Mouse (Mus musculus) kidney, embryonic 16.5 days (tissue): Measurements from ENCODE around the gene Memo1. TPM values are rescaled to one million over a fixed set of nuclear protein-coding genes. Genes with fewer than 3 reads are reported as not detected.
"Not testable (repeated sequence)": the region's sequence is repeated elsewhere in the genome, so short reads cannot be mapped to it uniquely, and the experiment has no call there.

ENCODE experiments used
- ATAC-seq: fragments of 200-750 bp; cut with Nextera tagmentation; 2 replicates; pipeline ENCODE4 v1.8.0; 2017; ENCODE audit warnings: moderate TSS enrichment; ENCODE audit not compliant: low FRiP score, low TSS enrichment
- H3K27ac ChIP-seq: fragments of 300-500 bp; sonication (generic); 2 replicates; pipeline ENCODE4 v1.5.1; 2014; ENCODE audit warnings: low read length
- H3K27me3 ChIP-seq: fragments of 300-500 bp; sonication (generic); 2 replicates; pipeline ENCODE4 v1.6.1; 2014; ENCODE audit warnings: low read length, control low read depth, mixed read lengths; ENCODE audit not compliant: insufficient read depth
- H3K36me3 ChIP-seq: fragments of 300-500 bp; sonication (generic); 2 replicates; pipeline ENCODE4 v1.6.1; 2014; ENCODE audit warnings: low read length, control low read depth, mixed read lengths; ENCODE audit not compliant: insufficient read depth
- H3K4me1 ChIP-seq: fragments of 300-500 bp; sonication (generic); 2 replicates; pipeline ENCODE4 v1.6.1; 2014; ENCODE audit warnings: low read length, control low read depth, mixed read lengths; ENCODE audit not compliant: insufficient read depth
- H3K4me2 ChIP-seq: fragments of 300-500 bp; sonication (generic); replicated peaks from 2 replicates; pipeline ENCODE4 v1.6.1; 2014; ENCODE audit warnings: low read depth, low read length
- H3K4me3 ChIP-seq: fragments of 300-500 bp; sonication (generic); 2 replicates; pipeline ENCODE4 v1.5.1; 2014; ENCODE audit warnings: mild to moderate bottlenecking, low read length
- H3K9ac ChIP-seq: fragments of 300-500 bp; sonication (generic); replicated peaks from 2 replicates; pipeline ENCODE4 v1.6.1; 2014; ENCODE audit warnings: low read length
- H3K9me3 ChIP-seq: fragments of 300-500 bp; sonication (generic); 2 replicates; pipeline ENCODE4 v1.6.1; 2016; ENCODE audit warnings: low read length, control low read depth
- WGBS: fragments of 180-500 bp; shearing (Covaris S2); extraction: QIAGEN DNeasy Blood & Tissue Kit; methylation state at CpG from one replicate; pipeline ENCODE4 v1.1.7; 2014; 5-methylcytosine and 5-hydroxymethylcytosine counted together
- polyA plus RNA-seq: library from polyadenylated mRNA; unstranded; fragments of >200 nt; fragmentation: Nextera tagmentation; extraction: Ambion mirVana; gene quantifications from 2 replicates; pipeline ENCODE4 v1.2.1, GENCODE M21; 2015

The Memo1 gene
- polyA plus RNA-seq, 1 experiment from 2014 or later = 81.1 TPM

DNA sequence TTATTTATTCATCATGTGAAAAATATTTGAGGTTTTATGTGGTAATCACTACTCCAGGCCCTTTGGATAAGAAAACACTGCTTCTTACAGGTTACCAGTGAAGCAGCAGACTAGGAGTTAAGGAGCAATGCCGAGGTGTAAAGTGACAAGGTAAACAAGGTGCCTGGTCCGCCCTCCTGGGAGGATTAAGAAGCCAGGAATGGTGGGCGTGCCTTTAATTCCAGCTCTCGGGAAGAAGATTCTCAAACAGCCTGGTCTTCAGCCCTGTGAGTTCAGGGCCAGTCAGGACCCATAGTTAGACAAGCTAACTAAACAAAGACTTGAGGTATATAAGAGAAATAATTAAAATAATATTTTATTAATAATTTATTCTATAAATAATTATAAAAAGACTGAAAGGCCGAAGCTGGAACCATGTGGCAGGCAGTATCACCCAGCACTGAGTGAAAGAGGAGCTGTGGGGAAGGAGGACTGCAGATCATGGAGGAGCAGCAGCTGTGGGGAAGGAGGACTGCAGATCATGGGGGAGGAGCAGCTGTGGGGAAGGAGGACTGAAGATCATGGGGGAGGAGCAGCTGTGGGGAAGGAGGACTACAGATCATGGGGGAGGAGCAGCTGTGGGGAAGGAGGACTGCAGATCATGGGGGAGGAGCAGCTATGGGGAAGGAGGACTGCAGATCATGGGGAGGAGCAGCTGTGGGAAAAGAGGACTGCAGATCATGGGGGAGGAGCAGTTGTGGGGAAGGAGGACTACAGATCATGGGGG lies 86.0 kb downstream of the Memo1 start:
- no peak overlapping the region for H3K9ac ChIP-seq
- no peaks in the 10 kb centered on the region for H3K9me3 ChIP-seq
- 34% methylated on average over 5 of the region's 5 CpGs for WGBS
- no peaks in the 10 kb centered on the region for H3K4me1 ChIP-seq
- no peak overlapping the region for H3K4me2 ChIP-seq
- H3K4me3 ChIP-seq = no peak overlapping the region
- peak; percentile 35; the same call in 1 of the 2 replicates for ATAC-seq
- H3K27ac ChIP-seq = no peak overlapping the region
- no peaks in the 10 kb centered on the region for H3K27me3 ChIP-seq
- H3K36me3 ChIP-seq = peaks cover 9% of the 10 kb centered on the region; the same call in 1 of the 2 replicates

DNA sequence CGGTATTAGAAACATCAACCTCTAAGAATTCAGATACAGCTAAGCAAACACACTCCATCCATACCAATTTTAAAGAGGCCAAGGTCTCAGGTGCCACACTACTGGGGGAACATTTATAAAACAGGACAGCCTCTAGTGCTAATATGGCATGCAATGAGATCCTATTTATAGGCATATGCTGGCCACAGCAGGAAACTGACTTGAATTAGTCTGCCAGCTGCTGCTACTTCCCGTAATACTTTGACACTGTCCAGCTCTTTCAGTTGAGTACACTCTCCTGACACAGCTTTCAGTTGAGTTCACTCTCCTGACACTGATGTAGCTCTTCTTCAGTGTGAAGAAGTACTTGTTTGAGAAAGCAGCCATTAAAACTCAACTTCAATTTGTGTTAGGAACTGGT lies 99.4 kb downstream of the Memo1 start:
- ATAC-seq = no peak
- H3K4me2 ChIP-seq = no peak overlapping the region

DNA sequence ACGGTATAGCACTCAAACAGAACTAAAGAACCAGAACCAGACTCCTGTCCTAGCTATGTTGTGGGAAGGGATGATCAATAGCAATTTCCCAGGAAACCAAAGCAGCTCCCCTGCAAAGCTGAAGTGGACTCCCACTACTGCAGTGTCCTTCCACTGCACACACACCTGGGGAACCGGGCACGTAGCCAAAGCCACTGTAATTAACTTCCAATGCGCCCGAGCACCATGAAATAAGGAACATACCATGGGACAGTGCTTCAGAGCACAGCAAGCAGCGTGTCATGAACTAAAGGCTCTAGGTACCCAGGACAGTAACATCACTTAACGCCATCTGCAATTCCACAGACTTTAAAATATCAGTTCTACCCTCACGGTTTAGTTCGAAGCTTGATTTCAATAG lies 100.6 kb downstream of the Memo1 start:
- Histone ChIP-seq H3K4me1 (no peaks in the 10 kb centered on the region), H3K36me3 (0 out of 2 replicates have a peak, but pooled peaks cover 6% of the 10 kb centered on the region), H3K9ac (no peak overlapping the region), H3K27me3 (no peaks in the 10 kb centered on the region), H3K4me2 (no peak overlapping the region), H3K27ac (no peak overlapping the region), H3K9me3 (no peaks in the 10 kb centered on the region), H3K4me3 (no peak overlapping the region)
- 69% methylated on average over 9 of the region's 9 CpGs for WGBS
- no peak for ATAC-seq

More for the DNA sequence above, 99.4 kb downstream of the Memo1 start:
- Histone ChIP-seq H3K9me3 (no peaks in the 10 kb centered on the region), H3K36me3 (0 out of 2 replicates have a peak, but pooled peaks cover 6% of the 10 kb centered on the region), H3K27ac (no peak overlapping the region), H3K9ac (no peak overlapping the region), H3K27me3 (no peaks in the 10 kb centered on the region), H3K4me1 (no peaks in the 10 kb centered on the region), H3K4me3 (no peak overlapping the region)
- 64% methylated on average over 2 of the region's 2 CpGs for WGBS

DNA sequence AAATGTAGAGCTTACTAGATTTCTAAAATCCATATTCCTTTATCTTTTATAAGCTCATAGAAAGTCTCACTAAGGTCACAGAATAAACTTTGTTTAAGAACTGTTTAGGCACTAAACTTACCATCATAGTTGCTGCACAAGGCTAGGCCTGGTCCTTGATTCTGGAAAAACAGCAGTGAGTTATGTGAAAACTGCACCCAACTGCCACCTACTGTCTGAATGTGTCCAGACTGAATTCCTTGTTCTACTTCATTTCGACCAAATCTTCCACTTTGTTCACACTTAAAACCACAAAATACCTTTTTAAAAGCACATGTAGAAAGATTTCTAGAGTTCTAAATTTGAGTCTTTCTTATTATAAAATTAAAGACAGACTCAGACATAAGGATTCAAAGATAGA lies 101.9 kb downstream of the Memo1 start:
- Histone ChIP-seq H3K9me3 (no peaks in the 10 kb centered on the region), H3K4me3 (no peak overlapping the region), H3K9ac (no peak overlapping the region), H3K36me3 (0 out of 2 replicates have a peak, but pooled peaks cover 6% of the 10 kb centered on the region), H3K4me2 (no peak overlapping the region), H3K27ac (no peak overlapping the region), H3K27me3 (no peaks in the 10 kb centered on the region), H3K4me1 (no peaks in the 10 kb centered on the region)
- no peak for ATAC-seq
- 62% methylated on average over 1 of the region's 1 CpGs for WGBS

DNA sequence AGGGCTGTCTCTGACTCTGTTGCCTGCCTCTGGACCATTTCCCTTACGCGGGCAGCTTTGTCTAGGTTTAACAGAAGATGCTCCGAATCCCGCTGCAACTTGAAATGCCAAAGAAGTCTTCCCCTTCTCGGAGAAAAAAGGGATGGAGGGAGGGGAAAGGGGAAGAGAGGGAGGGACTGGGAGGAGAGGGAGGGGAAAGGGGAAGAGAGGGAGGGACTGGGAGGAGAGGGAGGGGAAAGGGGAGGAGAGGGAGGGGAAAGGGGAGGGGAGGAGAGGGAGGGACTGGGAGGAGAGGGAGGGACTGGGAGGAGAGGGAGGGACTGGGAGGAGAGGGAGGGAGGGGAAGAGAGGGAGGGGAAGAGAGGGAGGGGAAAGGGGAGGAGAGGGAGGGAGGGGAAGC lies 103.9 kb downstream of the Memo1 start:
- WGBS = 81% methylated on average over 5 of the region's 5 CpGs
- Histone ChIP-seq H3K27ac (no peak overlapping the region), H3K9ac (no peak overlapping the region), H3K9me3 (no peaks in the 10 kb centered on the region), H3K4me3 (no peak overlapping the region), H3K4me1 (no peaks in the 10 kb centered on the region), H3K27me3 (no peaks in the 10 kb centered on the region), H3K4me2 (no peak overlapping the region), H3K36me3 (no peaks in the 10 kb centered on the region)
- no peak for ATAC-seq

DNA sequence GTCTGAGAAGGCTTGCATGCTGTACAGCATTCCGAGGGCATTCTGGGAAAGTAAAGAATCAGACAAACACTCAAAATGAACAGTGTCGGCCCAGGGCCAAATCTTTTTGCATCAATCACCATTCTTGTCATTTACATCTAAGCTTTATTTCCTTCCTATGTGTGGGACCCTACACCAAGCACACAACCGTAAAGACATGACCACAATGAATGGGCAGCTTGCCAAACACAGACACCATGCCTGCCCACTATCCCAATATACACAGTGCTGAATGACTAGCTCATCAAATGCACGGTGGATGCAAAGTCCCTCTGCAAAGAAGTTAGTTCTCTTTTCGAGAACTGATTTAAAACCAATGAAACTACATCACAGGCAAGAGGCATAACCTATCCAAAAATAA lies 109.1 kb downstream of the Memo1 start:
- H3K4me1 ChIP-seq = no peaks in the 10 kb centered on the region
- WGBS = 63% methylated on average over 5 of the region's 5 CpGs
- H3K27me3 ChIP-seq = no peaks in the 10 kb centered on the region
- H3K9ac ChIP-seq = no peak overlapping the region
- H3K4me2 ChIP-seq = no peak overlapping the region
- peak; percentile 79 for ATAC-seq
- H3K9me3 ChIP-seq = no peaks in the 10 kb centered on the region
- no peak overlapping the region for H3K27ac ChIP-seq
- no peak overlapping the region for H3K4me3 ChIP-seq
- H3K36me3 ChIP-seq = 0 out of 2 replicates have a peak, but pooled peaks cover 3% of the 10 kb centered on the region

DNA sequence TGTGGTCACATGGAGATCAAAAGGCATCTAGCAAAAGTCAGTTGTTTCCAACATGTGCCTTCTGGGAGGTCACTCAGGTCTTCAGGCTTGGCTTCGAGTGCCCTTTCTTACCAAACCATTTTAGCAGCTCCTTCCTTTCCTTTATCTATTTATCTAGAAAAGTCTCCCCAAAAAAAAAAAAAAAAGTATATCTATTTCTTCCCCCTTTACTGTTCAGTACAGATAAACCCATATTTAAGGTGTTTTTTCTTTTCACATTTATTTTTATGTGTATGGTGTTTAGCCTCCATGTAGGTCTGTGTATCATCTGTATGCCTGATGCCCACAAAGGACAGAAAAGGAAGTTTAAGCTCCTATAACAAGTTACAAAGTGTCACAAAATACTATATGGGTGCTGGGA lies 110.6 kb downstream of the Memo1 start:
- H3K9ac ChIP-seq = no peak overlapping the region
- H3K27me3 ChIP-seq = no peaks in the 10 kb centered on the region
- no peaks in the 10 kb centered on the region for H3K4me1 ChIP-seq
- 88% methylated on average over 1 of the region's 1 CpGs for WGBS
- H3K27ac ChIP-seq = no peak overlapping the region
- no peak overlapping the region for H3K4me2 ChIP-seq
- no peaks in the 10 kb centered on the region for H3K9me3 ChIP-seq
- no peak overlapping the region for H3K4me3 ChIP-seq
- ATAC-seq = no peak
- H3K36me3 ChIP-seq = 0 out of 2 replicates have a peak, but pooled peaks cover 3% of the 10 kb centered on the region

DNA sequence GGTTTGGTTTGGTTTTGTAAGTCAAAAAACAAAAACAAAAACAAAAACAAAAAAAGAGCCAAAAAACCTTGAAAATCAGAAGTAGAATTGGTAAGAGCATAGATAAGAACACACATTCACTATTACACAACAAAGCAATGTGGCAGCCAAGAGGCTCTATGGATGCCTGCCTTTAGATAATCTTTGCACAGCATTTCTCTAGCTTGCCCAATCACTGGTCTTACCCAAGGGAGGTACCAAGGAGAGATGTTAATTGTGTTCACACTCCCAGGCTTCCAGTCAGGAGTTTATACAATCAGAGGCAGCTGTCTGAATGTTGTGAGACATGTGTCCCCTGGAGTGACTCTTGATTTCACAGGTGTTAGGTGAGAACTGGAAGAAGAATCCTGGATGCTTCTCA lies 114.4 kb downstream of the Memo1 start:
- Histone ChIP-seq H3K4me3 (no peak overlapping the region), H3K27ac (no peak overlapping the region), H3K9ac (no peak overlapping the region), H3K36me3 (0 out of 2 replicates have a peak, but pooled peaks cover 3% of the 10 kb centered on the region), H3K27me3 (no peaks in the 10 kb centered on the region), H3K9me3 (no peaks in the 10 kb centered on the region), H3K4me2 (no peak overlapping the region), H3K4me1 (no peaks in the 10 kb centered on the region)
- ATAC-seq = no peak

DNA sequence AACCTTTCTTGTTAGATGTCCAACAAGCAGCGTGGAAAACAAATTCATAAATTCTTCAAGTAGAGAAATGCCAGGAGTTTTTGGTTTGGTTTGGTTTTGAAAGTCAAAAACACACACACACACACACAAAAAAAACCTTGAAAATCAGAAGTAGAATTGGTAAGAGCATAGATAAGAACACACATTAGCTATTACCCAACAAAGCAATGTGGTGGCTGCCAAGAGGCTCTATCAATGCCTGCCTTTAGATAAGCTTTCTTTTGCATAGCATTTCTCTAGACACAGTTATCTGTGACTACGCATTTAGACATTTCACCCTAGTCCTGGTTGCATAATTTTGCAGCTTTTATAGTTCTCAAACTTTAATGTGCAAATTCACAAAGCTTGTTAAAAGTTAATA lies 115.7 kb downstream of the Memo1 start:
- H3K9ac ChIP-seq, H3K4me3 ChIP-seq, H3K27ac ChIP-seq, H3K4me2 ChIP-seq, H3K4me1 ChIP-seq, H3K9me3 ChIP-seq, H3K27me3 ChIP-seq, H3K36me3 ChIP-seq, ATAC-seq: not testable (repeated sequence)
- 98% methylated on average over 2 of the region's 2 CpGs for WGBS

DNA sequence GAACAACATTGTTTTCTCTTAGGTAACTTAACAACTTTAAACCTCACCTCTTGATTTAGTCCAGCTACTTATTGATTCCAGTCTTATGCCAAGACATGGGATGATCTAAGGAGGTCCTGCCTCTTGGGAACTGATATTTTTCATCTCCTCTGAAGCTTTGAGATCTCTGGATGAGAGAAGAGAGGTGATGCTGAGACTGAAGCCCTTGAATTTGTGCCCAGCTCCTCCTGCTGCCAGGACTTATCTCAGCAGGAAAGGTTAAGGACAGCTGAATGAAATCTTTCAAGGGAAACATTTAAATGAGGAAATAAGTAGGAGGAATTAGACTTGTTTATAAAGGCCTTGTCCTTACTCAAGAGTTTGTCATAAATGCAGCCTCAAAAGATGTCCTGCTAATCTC lies 121.6 kb downstream of the Memo1 start:
- H3K36me3 ChIP-seq = no peaks in the 10 kb centered on the region
- ATAC-seq = no peak
- H3K27me3 ChIP-seq = no peaks in the 10 kb centered on the region
- H3K4me1 ChIP-seq = no peaks in the 10 kb centered on the region
- H3K9me3 ChIP-seq = no peaks in the 10 kb centered on the region
- no peak overlapping the region for H3K4me3 ChIP-seq
- H3K27ac ChIP-seq = no peak overlapping the region
- H3K4me2 ChIP-seq = no peak overlapping the region
- H3K9ac ChIP-seq = no peak overlapping the region
